Mouse (Mus musculus) heart, embryonic 13.5 days (tissue): ENCODE measurements around the gene Defb47. TPM values are rescaled to one million over a fixed set of nuclear protein-coding genes. Genes with fewer than 3 reads are reported as not detected.

ENCODE experiments used
- ATAC-seq: fragments of 200-750 bp; cut with Nextera tagmentation; 2 replicates; pipeline ENCODE4 v1.8.0; 2017; ENCODE audit warnings: moderate TSS enrichment; ENCODE audit not compliant: insufficient number of reproducible peaks, low FRiP score, low TSS enrichment; ENCODE audit errors: extremely low read depth
- H3K27ac ChIP-seq: fragments of 300-500 bp; sonication (generic); replicated peaks from 2 replicates; pipeline ENCODE4 v1.5.1; 2015; ENCODE audit warnings: moderate library complexity, mild to moderate bottlenecking, inconsistent platforms
- H3K27me3 ChIP-seq: fragments of 300-500 bp; sonication (generic); replicated peaks from 2 replicates; pipeline ENCODE4 v1.6.1; 2015; ENCODE audit warnings: mild to moderate bottlenecking, inconsistent platforms
- H3K36me3 ChIP-seq: fragments of 300-500 bp; sonication (generic); 2 replicates; pipeline ENCODE4 v1.6.1; 2015; ENCODE audit warnings: mild to moderate bottlenecking, inconsistent platforms
- H3K4me1 ChIP-seq: fragments of 300-500 bp; sonication (generic); 2 replicates; pipeline ENCODE4 v1.6.1; 2015; ENCODE audit warnings: inconsistent platforms
- H3K4me2 ChIP-seq: fragments of 300-500 bp; sonication (generic); 2 replicates; pipeline ENCODE4 v1.6.1; 2015; ENCODE audit warnings: inconsistent platforms, mild to moderate bottlenecking, moderate library complexity
- H3K4me3 ChIP-seq: fragments of 300-500 bp; sonication (generic); 2 replicates; pipeline ENCODE4 v1.5.1; 2015; ENCODE audit warnings: moderate library complexity, mild to moderate bottlenecking, inconsistent platforms
- H3K9ac ChIP-seq: fragments of 300-500 bp; sonication (generic); 2 replicates; pipeline ENCODE4 v1.6.1; 2015; ENCODE audit warnings: inconsistent platforms, mild to moderate bottlenecking, moderate library complexity
- H3K9me3 ChIP-seq: fragments of 300-500 bp; sonication (generic); 2 replicates; pipeline ENCODE4 v1.6.1; 2016; ENCODE audit warnings: inconsistent platforms
- WGBS: fragments of 180-500 bp; shearing (Covaris S2); methylation state at CpG from one replicate; pipeline ENCODE4 v1.1.7; 2015; ENCODE audit warnings: mixed read lengths; 5-methylcytosine and 5-hydroxymethylcytosine counted together
- polyA plus RNA-seq: library from polyadenylated mRNA; unstranded; fragments of >200 nt; fragmentation: Nextera tagmentation; extraction: Ambion mirVana; gene quantifications from 2 replicates; pipeline ENCODE4 v1.2.1, GENCODE M21; 2015

Gene Defb47
- not detected in 2 replicates for polyA plus RNA-seq

DNA sequence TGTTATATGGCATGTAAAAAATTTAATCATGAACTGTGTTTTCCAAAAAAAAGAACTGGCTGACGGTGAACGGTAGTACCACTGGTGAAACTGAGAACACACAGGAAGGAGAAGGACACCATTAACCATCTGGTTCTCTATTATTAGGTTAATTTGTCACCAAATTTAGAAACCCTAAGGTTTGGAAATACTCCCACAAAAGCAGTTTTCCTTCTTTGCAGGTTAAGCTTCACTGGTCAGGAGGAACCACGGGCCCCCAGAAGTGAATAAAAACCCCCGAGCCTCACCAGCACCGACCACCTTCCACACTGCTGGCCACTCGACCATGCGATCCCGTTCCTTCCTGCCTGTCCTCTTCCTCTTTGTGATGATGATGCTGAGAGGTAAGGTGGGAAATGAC lies at the start of gene Defb47:
Gene Defb47, plus strand, starts transcription at position 301 of the 400 bp plus-strand sequence.
- Histone ChIP-seq H3K9me3 (no peaks in the 10 kb centered on the region), H3K4me3 (no peak within 1 kb of the TSS), H3K4me1 (peaks cover 14% of the 10 kb centered on the region), H3K27me3 (no peaks in the 10 kb centered on the region), H3K36me3 (no peaks in the 10 kb centered on the region), H3K27ac (no peak within 1 kb of the TSS), H3K9ac (no peak within 1 kb of the TSS), H3K4me2 (no peak within 1 kb of the TSS)
- ATAC-seq = no peak
- WGBS = 87% methylated on average over 8 of the region's 8 CpGs

DNA sequence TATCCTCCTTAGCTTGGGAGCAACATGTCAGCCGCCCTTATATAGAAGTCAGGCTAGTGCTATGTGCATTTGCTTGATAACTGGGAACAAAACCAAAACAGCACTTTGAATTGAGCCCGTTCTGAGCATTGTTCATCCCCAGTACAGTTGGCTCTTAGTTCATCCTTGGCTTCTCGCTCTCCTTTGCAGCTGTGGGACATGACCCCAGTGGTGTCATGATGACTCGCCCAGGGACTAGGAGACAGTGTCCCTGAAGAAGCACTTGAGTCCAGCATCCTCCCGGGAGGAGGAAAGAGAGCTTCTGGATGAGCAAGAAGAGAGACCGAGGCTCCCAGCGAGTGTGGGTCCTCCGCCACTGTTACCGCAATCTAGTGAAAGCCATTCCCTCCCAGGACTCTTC lies 41.8 kb upstream of the Defb47 start:
- ATAC-seq = no peak
- WGBS = 80% methylated on average over 9 of the region's 9 CpGs
- H3K27ac ChIP-seq = no peak overlapping the region
- H3K9ac ChIP-seq = no peak overlapping the region
- H3K4me1 ChIP-seq = peaks cover 6% of the 10 kb centered on the region; the same call in 1 of the 2 replicates
- no peak overlapping the region for H3K4me3 ChIP-seq
- no peaks in the 10 kb centered on the region for H3K27me3 ChIP-seq
- peaks cover 83% of the 10 kb centered on the region for H3K36me3 ChIP-seq
- no peak overlapping the region for H3K4me2 ChIP-seq
- H3K9me3 ChIP-seq = no peaks in the 10 kb centered on the region

DNA sequence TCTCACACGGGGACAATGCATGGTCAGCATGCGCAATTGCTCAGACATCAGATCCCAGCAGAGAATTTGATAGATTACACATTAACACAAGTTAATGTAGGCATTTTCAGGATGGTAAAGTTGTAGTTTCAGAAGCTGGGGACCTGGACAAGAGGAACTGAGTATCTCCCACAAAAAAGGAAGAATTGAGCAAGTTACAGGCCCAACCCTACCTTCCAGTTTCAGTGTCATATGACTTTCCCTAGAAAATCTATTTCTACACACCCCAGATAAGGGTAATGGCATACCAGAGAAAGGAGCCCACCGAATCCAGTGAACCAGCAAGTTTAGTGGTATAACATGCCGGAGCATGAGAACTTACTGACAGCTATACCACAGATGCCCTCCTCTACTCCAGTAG lies 34.2 kb upstream of the Defb47 start:
- no peak for ATAC-seq
- no peak overlapping the region for H3K27ac ChIP-seq
- 74% methylated on average over 4 of the region's 4 CpGs for WGBS

DNA sequence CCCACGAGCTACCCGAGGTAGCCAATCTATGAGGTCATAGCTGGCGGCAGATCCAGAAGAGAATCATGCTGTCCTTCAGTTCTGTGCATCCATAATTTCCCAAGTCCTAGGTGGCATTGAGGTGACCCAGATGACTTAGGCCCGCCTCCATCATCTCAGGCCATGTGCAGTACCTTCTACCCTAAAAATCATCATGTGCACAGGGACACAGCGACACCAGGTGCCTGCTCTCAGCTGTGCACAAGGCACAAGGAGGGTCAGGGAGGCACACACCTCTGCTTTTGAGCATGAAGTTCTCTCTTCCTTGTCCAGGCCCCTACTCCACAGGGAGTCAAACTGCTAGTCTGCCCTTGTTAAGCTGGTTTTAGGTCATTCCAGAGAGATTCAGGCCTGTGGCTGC lies 32.5 kb upstream of the Defb47 start:
- Histone ChIP-seq H3K4me1 (peaks cover 20% of the 10 kb centered on the region), H3K9ac (peak overlapping the region; percentile 73), H3K27ac (peak overlapping the region; percentile 46; the same call in 1 of the 2 replicates), H3K36me3 (peaks cover 9% of the 10 kb centered on the region; the same call in 1 of the 2 replicates), H3K4me2 (peak overlapping the region; percentile 71), H3K27me3 (no peaks in the 10 kb centered on the region), H3K4me3 (peak overlapping the region; percentile 48), H3K9me3 (no peaks in the 10 kb centered on the region)
- WGBS = 69% methylated on average over 5 of the region's 5 CpGs
- ATAC-seq = no peak

More for the DNA sequence above, 34.2 kb upstream of the Defb47 start:
- Histone ChIP-seq H3K4me1 (peaks cover 19% of the 10 kb centered on the region), H3K4me3 (no peak overlapping the region), H3K4me2 (no peak overlapping the region), H3K36me3 (peaks cover 24% of the 10 kb centered on the region), H3K9ac (no peak overlapping the region), H3K9me3 (no peaks in the 10 kb centered on the region), H3K27me3 (no peaks in the 10 kb centered on the region)

DNA sequence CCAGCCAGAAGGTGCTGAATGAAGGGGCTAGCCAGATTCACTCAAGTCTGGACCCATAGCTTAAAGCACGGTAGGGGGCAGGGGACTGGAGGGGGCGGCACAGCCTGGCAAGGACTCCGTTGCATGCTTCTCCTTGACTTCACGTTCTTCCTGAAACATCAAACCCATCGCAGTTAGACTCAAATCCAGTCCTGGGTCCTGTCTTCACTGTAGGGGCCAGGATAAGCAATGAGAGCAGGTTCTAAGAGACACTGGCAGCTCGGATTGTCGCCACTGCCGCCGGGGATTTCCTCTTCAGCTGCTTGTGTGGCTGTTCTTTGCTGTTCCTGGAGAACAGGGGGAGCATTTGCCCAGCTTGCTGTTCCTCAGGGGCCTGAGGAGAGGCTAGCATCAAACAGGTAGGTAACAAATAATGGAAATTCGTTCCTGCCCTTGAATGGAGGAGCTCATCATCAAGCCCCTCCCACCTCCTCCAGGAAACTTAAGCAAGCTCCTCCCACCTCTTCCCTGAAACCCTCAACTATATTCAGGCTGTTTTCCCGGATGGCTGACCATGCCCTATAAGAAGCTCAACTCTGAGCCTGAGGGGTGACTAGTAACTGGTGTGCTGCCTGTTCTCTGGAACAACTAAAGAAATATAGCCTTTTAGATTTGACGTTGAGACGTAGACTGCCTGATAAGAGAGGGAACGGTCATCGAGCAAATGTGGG lies 31.9 kb upstream of the Defb47 start:
- Histone ChIP-seq H3K9ac (peak overlapping the region; percentile 73), H3K27me3 (no peaks in the 10 kb centered on the region), H3K4me1 (peaks cover 20% of the 10 kb centered on the region), H3K4me2 (peak overlapping the region; percentile 71), H3K27ac (peak overlapping the region; percentile 46), H3K36me3 (peaks cover 6% of the 10 kb centered on the region; the same call in 1 of the 2 replicates), H3K4me3 (peak overlapping the region; percentile 48), H3K9me3 (no peaks in the 10 kb centered on the region)
- no peak for ATAC-seq
- 16% methylated on average over 15 of the region's 15 CpGs for WGBS

DNA sequence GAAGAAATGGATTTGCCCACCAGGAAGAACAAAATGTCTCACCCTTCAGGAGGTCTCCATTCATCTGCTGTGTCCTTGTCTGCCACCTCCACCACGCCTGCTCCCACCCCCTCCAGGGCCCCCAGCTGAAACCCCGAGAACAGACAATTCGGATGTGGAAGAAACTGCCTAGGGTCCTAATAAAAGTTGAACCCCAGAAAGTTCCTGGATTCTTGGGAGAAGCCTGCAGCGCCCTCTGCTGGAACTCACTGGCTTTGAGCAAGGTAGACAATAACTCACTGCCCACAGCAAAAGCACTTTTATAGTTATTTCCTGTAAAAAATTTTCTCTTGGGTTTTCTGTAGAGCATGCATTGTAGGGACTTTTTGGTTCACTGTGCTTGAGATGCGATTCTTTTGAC lies 22.8 kb upstream of the Defb47 start:
- Histone ChIP-seq H3K4me2 (peak overlapping the region; percentile 43), H3K36me3 (no peaks in the 10 kb centered on the region), H3K4me3 (no peak overlapping the region), H3K27me3 (peaks cover 12% of the 10 kb centered on the region; the same call in 1 of the 2 replicates), H3K9me3 (no peaks in the 10 kb centered on the region), H3K9ac (no peak overlapping the region), H3K4me1 (no peaks in the 10 kb centered on the region), H3K27ac (no peak overlapping the region)
- WGBS = 12% methylated on average over 5 of the region's 5 CpGs
- no peak for ATAC-seq

DNA sequence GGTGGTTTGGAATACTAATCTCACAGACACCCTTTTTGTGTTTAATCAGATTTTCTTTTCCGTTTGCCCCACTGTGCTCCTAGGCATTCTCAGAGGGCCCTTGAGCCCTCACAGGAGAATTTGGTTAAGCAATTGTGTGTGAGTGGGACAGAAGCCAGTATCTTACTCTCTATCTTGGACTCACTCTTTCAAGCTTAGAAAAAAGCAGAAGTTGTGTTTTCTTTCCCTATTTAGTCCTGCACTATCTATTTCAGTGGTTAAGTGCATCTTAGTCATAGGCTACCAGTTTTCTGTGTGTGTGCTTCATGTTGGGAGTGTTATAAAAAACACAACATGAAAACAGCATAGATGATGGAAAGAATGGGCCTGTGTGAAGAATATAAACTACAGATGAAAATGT lies 18.1 kb upstream of the Defb47 start:
- ATAC-seq = no peak
- H3K9me3 ChIP-seq = no peaks in the 10 kb centered on the region
- H3K9ac ChIP-seq = no peak overlapping the region
- H3K36me3 ChIP-seq = no peaks in the 10 kb centered on the region
- H3K27me3 ChIP-seq = peaks cover 2% of the 10 kb centered on the region; the same call in 1 of the 2 replicates
- WGBS = 63% methylated on average over 1 of the region's 1 CpGs
- no peaks in the 10 kb centered on the region for H3K4me1 ChIP-seq
- H3K4me3 ChIP-seq = no peak overlapping the region
- H3K4me2 ChIP-seq = no peak overlapping the region
- no peak overlapping the region for H3K27ac ChIP-seq

DNA sequence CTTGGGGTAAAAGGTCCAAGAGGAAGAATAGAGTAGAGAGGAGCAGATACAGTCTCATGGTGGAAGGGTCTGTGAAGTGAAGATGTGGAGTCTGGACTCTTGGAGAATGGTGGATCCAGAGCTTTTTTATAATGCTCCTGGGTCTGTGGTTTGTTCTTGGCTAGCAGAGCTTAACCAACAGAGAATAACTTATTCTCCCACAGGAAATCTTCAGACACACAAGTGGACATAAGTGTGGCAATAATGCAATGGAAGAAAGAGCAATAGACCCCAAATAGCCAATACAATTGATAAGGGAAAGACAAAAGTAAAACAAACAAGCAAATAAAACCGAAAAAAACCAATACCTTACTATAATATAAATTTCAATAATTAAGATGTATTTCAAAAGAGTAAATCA lies 13.5 kb upstream of the Defb47 start, which contains the start of gene Defb48:
Gene Defb48, minus strand, starts transcription at position 101 of the 400 bp plus-strand sequence.
- H3K9ac ChIP-seq = no peak within 1 kb of the TSS
- ATAC-seq = no peak
- H3K27ac ChIP-seq = no peak within 1 kb of the TSS
- no peak within 1 kb of the TSS for H3K4me3 ChIP-seq
- no peaks in the 10 kb centered on the region for H3K4me1 ChIP-seq
- H3K9me3 ChIP-seq = no peaks in the 10 kb centered on the region
- no peaks in the 10 kb centered on the region for H3K27me3 ChIP-seq
- no peaks in the 10 kb centered on the region for H3K36me3 ChIP-seq
- 52% methylated on average over 1 of the region's 1 CpGs for WGBS
- H3K4me2 ChIP-seq = no peak within 1 kb of the TSS

DNA sequence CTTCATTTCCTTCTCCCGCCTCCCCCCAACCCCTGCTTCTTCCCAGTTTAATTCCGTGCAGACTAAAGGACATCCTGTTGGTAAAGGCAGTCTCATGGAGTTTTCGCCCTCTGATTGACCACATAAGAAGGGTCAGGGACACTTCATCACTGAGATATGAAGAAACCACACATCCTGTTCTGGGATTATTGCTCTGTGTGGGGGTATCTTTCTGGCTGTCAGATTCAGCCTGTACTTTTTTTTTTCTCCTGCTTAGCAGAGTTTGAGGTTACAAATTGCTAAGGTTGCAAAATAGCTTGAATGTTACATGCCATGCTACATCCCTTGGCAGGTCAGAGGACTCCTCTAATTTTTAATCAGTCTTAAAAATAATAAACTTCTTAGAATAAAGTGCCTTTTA lies 6.6 kb upstream of the Defb47 start:
- 49% methylated on average over 3 of the region's 3 CpGs for WGBS
- Histone ChIP-seq H3K4me2 (no peak overlapping the region), H3K9ac (0 out of 2 replicates have a peak overlapping the region, but pooled peaks have one; percentile 28), H3K36me3 (no peaks in the 10 kb centered on the region), H3K4me3 (no peak overlapping the region), H3K27me3 (no peaks in the 10 kb centered on the region), H3K4me1 (peaks cover 21% of the 10 kb centered on the region), H3K9me3 (no peaks in the 10 kb centered on the region), H3K27ac (no peak overlapping the region)
- ATAC-seq = no peak

DNA sequence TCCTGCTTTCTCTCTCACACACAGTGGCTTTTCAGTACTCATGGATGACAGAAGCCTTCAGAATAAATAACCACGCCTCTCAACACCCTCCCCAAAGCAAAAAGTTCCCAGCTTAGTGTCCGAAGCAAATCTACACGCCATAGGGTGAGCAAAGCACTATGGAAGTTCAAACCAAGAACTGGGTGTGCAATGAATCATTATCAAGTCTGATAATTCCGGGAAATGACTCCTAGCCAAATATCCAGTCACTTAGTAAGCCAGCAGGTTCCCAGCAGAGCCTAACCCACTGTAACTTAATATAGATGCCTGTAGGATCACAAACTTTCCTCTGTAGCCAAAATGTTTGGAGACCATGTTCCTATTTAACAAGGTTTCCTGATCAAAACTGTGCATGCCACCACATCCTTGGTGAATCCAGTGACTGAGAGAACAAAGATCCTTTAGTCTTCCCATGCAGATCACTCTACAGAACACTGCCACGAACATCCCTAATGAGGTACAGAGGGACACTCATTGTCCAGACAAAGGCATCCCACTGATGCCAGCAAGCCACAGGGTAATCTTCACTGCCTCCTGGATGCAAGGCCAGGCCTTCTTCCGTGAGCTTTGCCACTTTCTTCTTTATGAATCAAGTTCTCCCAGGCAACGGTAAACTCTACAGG lies 5.9 kb upstream of the Defb47 start:
- peaks cover 24% of the 10 kb centered on the region for H3K4me1 ChIP-seq
- H3K27ac ChIP-seq = no peak overlapping the region
- no peaks in the 10 kb centered on the region for H3K9me3 ChIP-seq
- no peaks in the 10 kb centered on the region for H3K36me3 ChIP-seq
- no peak overlapping the region for H3K4me3 ChIP-seq
- no peak overlapping the region for H3K9ac ChIP-seq
- WGBS = 59% methylated on average over 7 of the region's 7 CpGs
- no peaks in the 10 kb centered on the region for H3K27me3 ChIP-seq
- H3K4me2 ChIP-seq = no peak overlapping the region
- ATAC-seq = no peak

DNA sequence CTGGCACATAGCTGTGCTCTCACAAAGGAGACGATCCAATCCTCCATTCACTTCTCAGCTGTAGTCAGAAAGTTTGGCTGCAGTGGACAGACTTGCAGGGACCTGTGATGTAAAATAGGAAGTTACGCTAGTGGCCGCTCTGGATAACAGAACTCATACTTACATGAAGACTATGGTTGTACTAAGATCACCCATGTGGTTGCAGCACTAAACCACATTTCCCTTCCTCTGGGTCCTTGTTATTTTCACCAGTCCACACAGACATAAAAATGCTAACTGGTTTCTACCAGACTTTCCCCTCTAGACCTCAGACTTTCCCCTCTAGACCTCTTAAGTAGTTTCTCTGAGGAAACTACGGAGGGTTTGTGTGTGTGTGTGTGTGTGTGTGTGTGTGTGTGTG lies 1.1 kb downstream of the Defb47 start:
- H3K9ac ChIP-seq = no peak overlapping the region
- no peak overlapping the region for H3K27ac ChIP-seq
- no peak for ATAC-seq
- H3K36me3 ChIP-seq = no peaks in the 10 kb centered on the region
- no peak overlapping the region for H3K4me3 ChIP-seq
- no peaks in the 10 kb centered on the region for H3K27me3 ChIP-seq
- no peaks in the 10 kb centered on the region for H3K9me3 ChIP-seq
- 83% methylated on average over 4 of the region's 4 CpGs for WGBS
- peaks cover 17% of the 10 kb centered on the region for H3K4me1 ChIP-seq
- H3K4me2 ChIP-seq = no peak overlapping the region
